Mouse (Mus musculus): ENCODE results near the gene Bbs9. TPM values are rescaled to one million over a fixed set of nuclear protein-coding genes. Genes with fewer than 3 reads are reported as not detected.

The Bbs9 gene
- total RNA-seq, 2 experiments from 2014 or later: 10.5 to 14.7 TPM

- intact Hi-C loops (cut with DNase I): no loop called here
- DNase-seq (ENCODE audit: low spot score): no peak
Observed at GRCm38 (mm10) chr9:22467371-22468169, 7.9 kb upstream of the Bbs9 start.

GRCm38 (mm10) chr9:22468170-22468898 lies 7.2 kb upstream of the Bbs9 start:
- intact Hi-C loops (cut with DNase I): no loop called here
- DNase-seq (ENCODE audit: low spot score): peak; percentile 21

GRCm38 (mm10) chr9:22468899-22469259 lies 6.6 kb upstream of the Bbs9 start:
- no peak for DNase-seq (ENCODE audit: low spot score)
- intact Hi-C loops (cut with DNase I): no loop called here

- no peak for DNase-seq (ENCODE audit: low spot score)
- intact Hi-C loops (cut with DNase I): no loop called here
Observed at GRCm38 (mm10) chr9:22469643-22470042, 5.9 kb upstream of the Bbs9 start, which contains the start of gene Rp9. Gene Rp9 (minus strand): TSS chr9:22469743.

GRCm38 (mm10) chr9:22476265-22476664 lies 750 bp downstream of the Bbs9 start:
- intact Hi-C loops (cut with DNase I): no loop called here
- no peak for DNase-seq (ENCODE audit: low spot score)

GRCm38 (mm10) chr9:22478946-22479345 lies 3.4 kb downstream of the Bbs9 start:
- intact Hi-C loops (cut with DNase I): no loop called here
- no peak for DNase-seq (ENCODE audit: low spot score)

GRCm38 (mm10) chr9:22483866-22484561 lies 8.5 kb downstream of the Bbs9 start:
- DNase-seq (ENCODE audit: low spot score): no peak
- intact Hi-C loops (cut with DNase I): no loop called here

- no peak for DNase-seq (ENCODE audit: low spot score)
- intact Hi-C loops (cut with DNase I): no loop called here
Observed at GRCm38 (mm10) chr9:22484562-22485308, 9.2 kb downstream of the Bbs9 start.

GRCm38 (mm10) chr9:22486211-22486610 lies 10.7 kb downstream of the Bbs9 start:
- DNase-seq (ENCODE audit: low spot score): no peak
- intact Hi-C loops (cut with DNase I): no loop called here

GRCm38 (mm10) chr9:22488963-22489362 lies 13.4 kb downstream of the Bbs9 start:
- no peak for DNase-seq (ENCODE audit: low spot score)
- intact Hi-C loops (cut with DNase I): no loop called here

- DNase-seq (ENCODE audit: low spot score): no peak
- intact Hi-C loops (cut with DNase I): no loop called here
Observed at GRCm38 (mm10) chr9:22494203-22494807, 18.8 kb downstream of the Bbs9 start.

- intact Hi-C loops (cut with DNase I): no loop called here
- no peak for DNase-seq (ENCODE audit: low spot score)
Observed at GRCm38 (mm10) chr9:22495133-22495532, 19.6 kb downstream of the Bbs9 start.

GRCm38 (mm10) chr9:22497021-22497767 lies 21.7 kb downstream of the Bbs9 start:
- intact Hi-C loops (cut with DNase I): no loop called here
- no peak for DNase-seq (ENCODE audit: low spot score)

GRCm38 (mm10) chr9:22502972-22503371 lies 27.5 kb downstream of the Bbs9 start:
- DNase-seq (ENCODE audit: low spot score): no peak
- intact Hi-C loops (cut with DNase I): no loop called here

GRCm38 (mm10) chr9:22503581-22503980 lies 28.1 kb downstream of the Bbs9 start:
- intact Hi-C loops (cut with DNase I): no loop called here

GRCm38 (mm10) chr9:22505574-22505973 lies 30.1 kb downstream of the Bbs9 start:
- intact Hi-C loops (cut with DNase I): no loop called here
- DNase-seq (ENCODE audit: low spot score): no peak

More at GRCm38 (mm10) chr9:22503581-22503980, 28.1 kb downstream of the Bbs9 start:
- no peak for DNase-seq (ENCODE audit: low spot score)

- DNase-seq (ENCODE audit: low spot score): no peak
- intact Hi-C loops (cut with DNase I): no loop called here
Observed at GRCm38 (mm10) chr9:22515076-22515475, 39.6 kb downstream of the Bbs9 start.

- intact Hi-C loops (cut with DNase I): no loop called here
- DNase-seq (ENCODE audit: low spot score): no peak
Observed at GRCm38 (mm10) chr9:22518394-22519041, 43.0 kb downstream of the Bbs9 start.

Data from heart, postnatal 25 days (tissue).